Mouse (Mus musculus) cerebellum, postnatal 36 days (tissue): ENCODE data around the gene Pomt2.
"Not testable (repeated sequence)": the region's sequence is repeated elsewhere in the genome, so short reads cannot be mapped to it uniquely, and the experiment has no call there.

ENCODE experiments used
- DNase-seq, 2 experiments: peaks; one replicate each; pipeline ENCODE4 v3.0.0; 2021 to 2022; ENCODE audit warnings: mixed read lengths in 2 of 2

Pomt2 gene

GRCm38 (mm10) chr12:87147395-87148089, at the start of gene Pomt2:
TSS of gene Pomt2 (minus strand) at chr12:87147968.
- DNase-seq = peak; percentile 88 to 92

GRCm38 (mm10) chr12:87196310-87196709, 48.5 kb upstream of the Pomt2 start:
- no peak for DNase-seq

DNA sequence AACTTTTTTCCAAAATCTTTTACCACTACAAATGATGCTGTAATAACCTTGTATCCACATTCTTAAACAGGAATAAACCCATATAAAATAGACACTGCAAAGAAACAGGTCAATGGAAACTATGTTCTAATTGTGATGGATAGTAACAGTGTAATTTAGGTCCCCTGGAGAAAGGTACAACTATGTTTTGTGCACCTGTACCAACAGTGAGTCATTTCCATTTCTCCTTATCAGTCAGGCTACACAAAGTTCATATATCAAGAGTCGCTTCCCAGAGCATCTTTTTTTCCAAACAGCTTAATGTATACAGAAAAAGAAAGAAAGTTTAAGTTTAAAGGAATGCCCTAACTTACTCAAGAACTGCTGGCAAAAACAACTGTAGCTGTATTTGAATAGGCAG, 47.3 kb upstream of the Pomt2 start:
- DNase-seq = no peak

- DNase-seq = no peak
These were observed 45.2 kb upstream of the Pomt2 start for GRCm38 (mm10) chr12:87193008-87193407.

GRCm38 (mm10) chr12:87177631-87178030, 29.9 kb upstream of the Pomt2 start:
- DNase-seq = no peak

- DNase-seq = no peak
These were observed 27.6 kb upstream of the Pomt2 start for GRCm38 (mm10) chr12:87175194-87175946.

- DNase-seq = no peak
These were observed 13.0 kb upstream of the Pomt2 start for GRCm38 (mm10) chr12:87160815-87161214.

GRCm38 (mm10) chr12:87160310-87160709, 12.5 kb upstream of the Pomt2 start:
- no peak for DNase-seq

GRCm38 (mm10) chr12:87158099-87158498, 10.3 kb upstream of the Pomt2 start:
- DNase-seq = no peak

DNA sequence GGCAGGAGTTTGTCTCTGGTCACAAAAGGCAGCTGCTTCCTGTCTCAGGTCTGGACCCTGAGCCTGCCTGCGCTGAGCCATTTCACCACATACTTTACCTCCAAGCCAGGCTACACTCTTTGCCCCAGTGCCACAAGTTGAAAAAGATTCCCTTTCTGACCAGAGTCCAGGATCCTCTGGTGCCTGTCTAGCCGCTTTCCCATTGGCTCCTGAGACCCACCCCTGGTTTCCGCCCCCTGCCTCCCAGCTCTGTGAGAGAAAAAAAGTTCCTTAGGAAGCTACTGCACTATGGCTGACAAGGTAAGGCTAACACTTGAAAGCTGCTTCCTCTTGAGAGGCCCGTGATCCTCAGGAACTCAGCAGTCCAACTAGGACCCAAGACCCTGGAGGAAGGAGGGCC, 9.6 kb upstream of the Pomt2 start:
- no peak for DNase-seq

- not testable (repeated sequence) for DNase-seq
These were observed 6.7 kb upstream of the Pomt2 start for GRCm38 (mm10) chr12:87154448-87154847.

DNA sequence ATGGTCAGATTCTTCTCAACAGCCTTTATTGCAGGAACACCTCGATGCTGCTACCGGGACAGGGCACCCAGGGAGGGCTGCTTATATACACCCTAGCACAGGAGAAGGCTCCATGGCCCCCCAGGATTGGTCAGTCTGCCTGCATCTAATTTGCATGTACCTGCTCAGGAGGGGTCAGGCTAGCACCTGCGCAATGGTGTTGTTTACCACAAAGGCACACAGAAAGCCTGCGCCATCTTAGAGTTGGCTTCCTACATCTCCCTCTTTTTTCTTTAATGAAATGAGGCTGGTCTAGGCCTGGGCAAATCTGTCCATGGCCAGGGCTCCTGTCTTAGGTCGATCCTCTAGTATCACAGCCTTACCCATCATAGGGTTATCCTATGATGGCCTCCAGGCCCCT, 1.7 kb upstream of the Pomt2 start:
- no peak for DNase-seq

- DNase-seq = peak in 1 of 2 experiments; percentile 17
These were observed 368 bp upstream of the Pomt2 start for GRCm38 (mm10) chr12:87148136-87148535.

GRCm38 (mm10) chr12:87146966-87147365, 802 bp downstream of the Pomt2 start, which contains the start of gene Gstz1:
TSS of gene Gstz1 (plus strand) at chr12:87147165.
- DNase-seq = peak; percentile 75 to 79

DNA sequence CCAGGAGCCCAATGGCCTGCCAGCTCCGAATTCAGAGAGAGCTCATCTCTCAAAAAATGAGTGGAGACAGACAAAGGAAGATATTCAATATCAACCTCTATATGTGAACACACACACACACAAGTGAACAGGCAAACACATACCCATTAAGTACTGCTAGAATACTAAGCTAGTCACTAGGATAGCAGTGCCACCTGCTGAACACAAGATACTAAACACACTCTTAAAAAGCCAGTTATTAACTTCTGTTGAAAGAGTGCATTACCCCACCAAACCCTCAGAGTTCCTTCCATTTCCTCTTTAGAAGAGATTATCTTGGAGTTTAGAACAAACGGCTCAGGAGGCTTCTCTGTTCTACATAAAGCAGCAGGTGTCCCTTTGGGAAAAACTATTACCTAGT, 5.6 kb downstream of the Pomt2 start:
- no peak for DNase-seq

- DNase-seq = no peak
These were observed 9.0 kb downstream of the Pomt2 start for GRCm38 (mm10) chr12:87138768-87139167.

GRCm38 (mm10) chr12:87138342-87138701, 9.4 kb downstream of the Pomt2 start:
- no peak for DNase-seq

DNA sequence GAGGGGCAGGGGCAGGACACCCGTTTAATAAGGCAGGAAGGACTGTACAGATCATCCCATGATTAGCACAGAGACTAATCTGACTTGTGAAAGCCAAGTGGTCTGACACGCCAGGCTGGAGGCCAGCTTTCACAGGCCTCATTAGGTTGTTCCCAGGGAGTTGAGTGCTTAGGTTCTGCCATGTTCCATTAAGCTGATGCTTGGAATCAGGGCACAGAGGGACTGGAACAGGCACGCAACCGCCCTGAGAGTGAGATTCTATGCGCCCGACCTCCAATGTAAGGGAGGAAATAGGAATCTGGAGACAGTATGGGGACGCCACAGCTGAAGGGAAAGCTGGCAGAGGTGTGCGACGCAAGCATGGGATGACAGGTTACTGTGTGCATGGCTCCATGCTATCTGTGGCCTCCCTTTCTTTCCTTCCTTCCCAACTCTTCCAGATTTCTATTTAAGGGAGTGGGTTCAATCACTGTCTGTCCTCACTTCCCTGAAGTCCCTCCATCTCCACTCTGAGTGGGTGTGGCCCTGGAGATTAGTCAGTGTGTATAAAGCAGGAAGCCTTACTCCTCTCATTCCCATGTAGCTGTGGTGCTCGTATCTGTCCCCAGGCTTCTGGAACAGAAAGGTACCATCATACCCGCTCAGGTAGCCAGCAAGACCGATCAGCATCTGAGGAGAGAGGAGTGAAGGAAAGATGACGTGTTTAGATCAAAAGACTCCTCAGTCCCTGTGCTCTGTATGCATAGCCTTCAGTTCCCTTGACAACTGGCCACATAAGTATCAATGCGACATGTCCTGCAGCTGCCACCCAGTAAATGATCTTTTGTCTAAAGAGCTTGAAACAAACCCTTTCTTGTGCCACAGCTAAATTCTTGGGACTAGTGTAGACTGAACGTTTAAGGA, 10.1 kb downstream of the Pomt2 start:
- DNase-seq = no peak

- DNase-seq = no peak
These were observed 15.0 kb downstream of the Pomt2 start for GRCm38 (mm10) chr12:87132784-87133183.

DNA sequence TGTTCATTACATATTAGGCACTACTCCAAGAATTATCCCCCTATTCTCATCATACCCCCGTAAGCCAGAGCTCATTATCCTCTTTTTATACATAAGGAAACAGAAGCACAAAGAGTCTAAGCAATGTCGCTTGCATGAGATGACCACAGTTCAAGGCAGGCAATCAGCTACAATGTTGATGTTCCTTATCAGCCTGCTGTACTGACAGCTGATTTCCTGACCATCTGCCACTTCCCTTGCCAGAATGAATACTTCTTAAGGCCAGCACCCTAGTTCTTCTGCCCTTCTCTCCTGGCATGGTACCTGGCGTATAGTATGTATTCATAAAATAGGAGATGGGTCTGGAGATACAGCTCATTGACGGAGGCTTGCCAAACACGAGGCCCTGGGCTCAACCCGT, 15.6 kb downstream of the Pomt2 start:
- DNase-seq = no peak

- no peak for DNase-seq
These were observed 16.1 kb downstream of the Pomt2 start for GRCm38 (mm10) chr12:87131619-87132018.

DNA sequence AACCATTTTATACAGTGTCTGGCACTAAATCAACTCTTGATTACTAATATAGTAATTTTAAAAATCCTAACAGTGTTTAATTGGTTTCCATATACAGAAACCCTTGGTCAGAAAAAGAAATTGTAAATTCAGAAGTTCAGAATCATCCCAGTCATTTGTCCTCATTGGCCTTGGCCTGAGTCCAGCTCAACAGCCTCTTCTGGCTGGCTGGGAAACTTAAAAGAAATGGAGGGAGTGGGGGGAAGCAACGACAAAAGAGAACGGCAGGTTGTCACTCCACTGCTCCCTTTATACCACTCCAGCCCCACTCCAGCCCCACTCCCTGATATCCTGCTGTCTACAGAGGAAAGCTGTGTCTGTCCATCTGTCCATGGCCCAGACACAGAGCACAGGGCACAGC, 16.6 kb downstream of the Pomt2 start:
- DNase-seq = no peak

DNA sequence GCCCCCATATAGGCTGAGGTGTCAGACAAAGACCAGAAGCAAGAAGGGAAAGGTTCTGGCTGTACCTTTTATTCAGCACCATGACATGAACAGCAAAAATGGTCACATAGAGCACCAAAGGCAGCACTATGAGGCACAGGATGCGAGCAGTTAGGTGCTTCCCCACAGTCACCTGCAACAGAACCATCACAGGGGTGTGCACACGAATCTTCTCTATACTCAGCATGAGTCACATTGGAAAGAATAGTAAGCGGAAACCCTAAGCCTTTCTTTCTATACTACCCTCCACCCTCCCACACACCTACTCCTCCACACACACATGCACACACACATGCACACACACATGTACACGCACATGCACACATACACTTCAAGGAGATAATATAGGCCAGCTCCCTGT, 17.5 kb downstream of the Pomt2 start:
- DNase-seq = no peak
